Mouse (Mus musculus) kidney, adult 9 months (tissue): ENCODE measurements around the gene Smyd3.

Experiments used
- DNase-seq: peaks from one replicate; pipeline ENCODE4 v3.0.0; 2022

Smyd3 gene

DNA sequence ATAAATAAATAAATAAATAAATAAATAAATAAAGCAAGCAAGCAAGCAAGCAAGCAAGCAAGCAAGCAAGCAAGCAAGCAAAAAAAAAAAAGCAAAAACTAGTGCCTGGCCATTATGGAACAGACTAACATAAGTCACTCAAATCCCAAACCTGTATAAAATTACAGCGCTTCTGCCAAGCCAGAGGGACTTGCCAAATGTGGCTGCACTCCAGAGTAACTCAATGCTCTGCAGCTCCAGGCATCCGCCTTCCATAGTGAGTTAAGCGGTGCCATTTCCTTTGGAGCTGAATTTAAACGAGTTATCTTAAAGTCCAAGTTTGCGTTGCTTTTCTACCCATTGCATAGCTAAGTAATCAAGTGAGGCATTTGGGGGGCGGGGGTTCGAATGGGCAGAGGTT, 410.6 kb downstream of the Smyd3 start:
- DNase-seq, result no peak

DNA sequence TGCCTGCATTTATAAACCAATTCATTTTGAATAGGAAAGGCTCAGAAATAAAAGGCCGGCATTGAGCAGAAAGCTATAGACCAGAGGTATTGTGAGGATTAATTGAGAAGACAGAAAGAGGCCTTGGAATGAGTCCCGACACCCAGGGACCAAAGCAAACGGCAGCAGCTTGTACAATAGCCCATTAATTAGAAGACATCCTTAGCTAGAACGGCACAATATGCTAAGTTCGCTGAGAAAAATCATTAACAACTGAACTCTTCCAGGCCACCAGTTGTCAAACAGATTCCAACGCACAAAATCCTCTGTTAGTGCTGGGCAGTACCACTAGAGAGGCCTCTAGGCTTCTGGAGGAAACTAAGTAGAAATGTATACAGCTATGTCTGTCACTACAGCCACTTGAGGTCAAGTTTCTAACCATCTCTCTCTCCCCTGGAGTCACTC, 411.1 kb downstream of the Smyd3 start:
- DNase-seq, result no peak

DNA sequence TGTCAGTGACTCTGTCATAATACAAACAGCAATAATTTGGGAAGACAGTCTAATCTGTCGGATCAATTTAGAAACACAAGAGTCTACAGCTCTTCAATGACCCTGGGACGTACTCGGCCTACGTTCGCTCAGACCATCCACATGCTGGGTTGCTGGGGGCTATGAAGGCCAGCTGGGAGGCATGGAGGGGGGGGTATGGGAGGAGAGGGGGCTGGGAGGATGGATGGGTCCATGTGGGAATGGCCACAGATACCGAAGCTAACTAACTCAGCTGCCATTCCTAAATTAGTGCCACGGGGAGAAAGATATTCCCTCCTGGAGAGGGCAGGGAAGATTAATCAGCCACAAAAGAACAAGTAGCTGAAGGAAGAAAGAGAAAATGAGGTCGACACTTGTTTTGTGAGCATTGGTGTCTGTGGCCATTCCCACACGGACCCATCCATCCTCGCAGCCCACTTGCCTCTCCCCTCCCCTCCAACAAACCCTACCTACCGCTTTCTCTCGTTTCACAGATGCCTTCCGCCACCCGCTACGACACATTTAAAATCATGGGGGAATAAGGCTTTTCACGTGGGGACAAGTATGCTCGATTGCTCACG, 411.6 kb downstream of the Smyd3 start:
- DNase-seq, result no peak

DNA sequence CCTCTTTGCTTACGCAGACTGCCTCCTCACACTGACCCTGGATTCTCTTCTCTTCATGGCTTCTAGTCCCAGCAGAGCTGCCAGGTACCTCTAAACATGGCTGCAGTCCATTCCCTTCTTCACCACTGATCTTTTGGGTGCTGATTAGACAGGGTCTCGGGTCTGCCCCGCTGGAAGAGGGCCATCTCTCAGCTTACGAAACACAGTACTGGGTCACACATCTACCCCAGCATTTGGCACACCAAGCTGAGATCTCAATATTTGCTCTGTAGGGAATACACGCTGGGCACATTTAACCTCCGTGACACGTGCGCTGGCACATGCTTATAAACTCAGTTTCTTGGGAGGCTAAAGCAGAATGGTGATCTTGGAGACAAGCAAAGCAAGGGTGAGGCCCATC, 413.4 kb downstream of the Smyd3 start:
- no peak for DNase-seq

DNA sequence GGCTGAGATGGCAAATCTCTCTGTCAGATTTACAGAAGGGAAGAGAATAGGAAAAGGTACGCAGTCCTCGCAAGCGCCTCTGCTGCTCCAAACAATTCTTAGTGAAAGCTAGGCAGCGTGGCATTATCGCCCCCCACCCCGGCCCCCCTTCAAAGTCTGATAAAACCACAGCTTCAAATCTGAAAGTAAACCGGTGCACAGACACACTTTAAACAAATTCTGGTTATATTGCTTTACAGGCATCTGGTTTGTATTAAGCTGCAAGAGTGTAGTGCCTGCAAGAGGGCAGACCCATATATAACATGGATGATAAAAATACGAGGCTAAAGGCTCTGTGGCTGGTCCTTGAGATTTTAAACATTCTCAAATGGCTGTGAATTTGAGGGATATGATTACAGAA, 420.8 kb downstream of the Smyd3 start:
- DNase-seq, result no peak

DNA sequence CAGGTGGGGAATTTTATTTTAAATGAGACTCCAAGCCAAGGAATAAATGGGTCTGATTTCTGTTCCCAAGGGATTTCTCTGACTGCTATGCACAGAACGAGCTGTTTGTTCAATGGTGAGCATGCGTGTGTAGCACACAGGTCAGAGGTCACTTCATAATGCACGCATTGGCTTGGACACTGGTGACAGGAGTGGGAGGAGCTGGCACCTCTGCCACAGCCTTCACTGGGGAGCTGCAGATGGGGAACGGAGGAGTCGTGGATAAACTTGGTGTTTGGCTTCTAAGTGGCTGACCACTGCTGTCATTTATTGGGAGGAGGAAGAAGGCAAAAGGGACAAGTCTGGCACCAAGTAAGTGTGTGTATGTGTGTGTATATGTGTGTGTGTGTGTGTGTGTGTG, 421.5 kb downstream of the Smyd3 start:
- no peak for DNase-seq

DNA sequence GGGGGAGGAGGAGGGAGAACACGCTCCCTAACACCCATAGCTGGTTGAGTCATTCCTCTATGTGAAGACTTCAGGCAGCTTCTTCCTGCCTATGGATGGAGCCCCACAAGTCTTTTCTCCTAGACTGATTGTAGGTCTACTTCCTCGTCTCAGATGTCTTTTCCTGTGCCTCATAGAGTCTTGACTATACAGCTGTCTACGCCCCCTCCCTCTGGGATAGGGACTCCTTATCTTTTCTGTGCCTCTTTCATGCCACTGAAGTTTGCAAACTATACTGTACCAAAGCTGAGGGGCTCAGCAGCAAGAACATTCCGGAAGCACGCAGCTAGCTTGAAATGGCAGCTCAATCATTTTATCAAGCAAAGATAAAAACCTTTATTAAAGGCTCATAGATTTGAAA, 428.7 kb downstream of the Smyd3 start:
- no peak for DNase-seq

DNA sequence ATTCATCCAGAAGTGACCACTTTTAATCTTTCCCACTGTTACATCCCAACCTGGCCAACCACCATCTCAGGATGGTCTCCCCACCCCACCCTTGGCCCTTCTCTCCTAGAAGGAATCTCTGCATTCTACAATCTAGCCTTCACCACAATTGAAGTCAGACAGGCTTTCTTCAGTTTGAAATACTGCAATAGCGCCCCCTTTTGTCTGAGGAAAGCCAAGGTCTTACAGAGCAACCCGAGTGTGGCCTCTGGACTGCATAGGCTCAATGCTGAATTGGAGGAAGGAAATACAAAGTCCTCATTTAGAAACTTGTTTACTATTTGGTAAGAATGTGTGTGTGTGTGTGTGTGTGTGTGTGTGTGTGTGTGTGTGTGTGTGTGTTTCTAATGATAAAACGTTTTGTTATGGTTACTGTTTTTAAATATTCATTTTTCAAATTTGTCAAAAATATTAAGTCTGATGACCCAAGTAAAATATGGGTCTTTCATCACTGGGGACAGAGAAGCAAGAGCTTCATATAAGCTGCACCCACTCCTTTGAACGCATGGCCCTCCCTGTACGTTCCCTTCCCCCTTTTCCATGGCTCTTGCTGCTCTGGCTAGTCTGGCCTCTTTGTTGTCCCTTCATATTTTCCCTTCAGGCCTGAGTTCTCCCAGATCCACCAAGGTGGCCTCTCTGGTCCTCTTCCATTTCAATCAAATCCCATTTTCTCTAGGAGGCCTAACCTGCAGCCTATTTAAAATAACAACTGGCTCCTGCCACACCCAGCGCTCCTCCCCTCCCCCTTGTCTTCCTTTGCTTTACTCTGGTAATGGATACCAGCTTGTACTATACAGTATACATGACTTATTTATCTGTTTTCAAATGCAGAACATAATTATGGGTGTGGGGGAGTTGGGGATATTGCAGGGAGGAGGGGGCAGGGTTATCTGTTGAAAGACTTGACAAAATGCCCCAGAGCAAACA, 430.5 kb downstream of the Smyd3 start:
- peak; percentile 43 for DNase-seq

DNA sequence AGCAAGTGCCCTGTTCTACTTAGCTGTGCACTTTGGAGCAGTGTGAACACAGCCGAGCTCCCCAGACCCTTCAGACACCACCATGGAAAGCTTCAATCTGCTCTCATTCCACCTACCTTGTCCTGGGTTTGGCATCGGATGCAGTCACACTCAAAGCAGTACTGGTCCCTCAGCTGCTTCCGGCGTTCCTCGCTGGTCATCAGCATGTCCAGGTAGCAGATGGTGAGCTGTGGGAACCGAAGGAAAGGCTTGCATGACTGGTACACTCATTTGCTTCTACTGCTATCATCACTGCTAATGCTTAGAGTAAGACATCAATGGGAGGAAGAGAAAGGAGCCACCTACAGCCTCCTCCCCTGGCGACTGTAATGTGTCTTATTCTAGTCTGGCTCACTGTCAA, 431.6 kb downstream of the Smyd3 start:
- no peak for DNase-seq

DNA sequence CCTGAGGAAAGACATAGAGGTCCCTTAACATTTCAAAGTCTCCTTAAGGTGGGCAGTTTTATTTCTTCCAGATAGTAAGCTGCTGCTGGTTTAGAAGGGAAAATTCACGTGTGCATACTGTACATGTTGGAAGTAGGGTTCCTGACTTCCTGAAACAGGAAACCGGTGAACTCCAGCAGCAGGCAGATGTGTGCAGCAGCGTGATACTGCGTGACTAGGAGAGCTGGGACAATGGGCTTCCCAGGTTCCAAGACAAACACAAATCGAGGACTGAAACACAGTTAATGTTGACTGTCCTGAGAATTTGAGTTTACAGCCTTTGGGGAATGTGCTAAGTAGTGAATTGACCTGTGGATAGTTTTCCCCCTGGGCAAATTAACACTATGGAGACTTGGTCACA, 434.7 kb downstream of the Smyd3 start:
- no peak for DNase-seq

DNA sequence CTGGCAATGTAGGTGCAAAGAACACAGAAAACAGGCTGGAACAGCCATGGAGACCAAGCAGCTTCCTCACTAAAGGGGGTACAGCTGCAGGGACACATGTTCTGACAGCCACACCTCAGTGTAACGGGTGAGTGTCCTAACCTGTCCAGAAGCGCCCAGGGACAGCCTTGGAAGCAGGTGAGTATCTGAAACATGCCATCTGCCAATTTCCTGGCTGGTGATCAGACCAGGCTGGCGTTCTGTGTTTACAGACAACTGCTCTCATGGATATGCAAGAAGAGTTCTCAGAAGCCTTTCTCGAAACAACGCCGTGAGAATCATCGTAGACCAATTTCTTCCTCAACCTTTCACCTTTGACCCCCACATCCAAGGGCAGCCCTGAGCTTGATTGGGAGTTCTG, 444.0 kb downstream of the Smyd3 start:
- no peak for DNase-seq

DNA sequence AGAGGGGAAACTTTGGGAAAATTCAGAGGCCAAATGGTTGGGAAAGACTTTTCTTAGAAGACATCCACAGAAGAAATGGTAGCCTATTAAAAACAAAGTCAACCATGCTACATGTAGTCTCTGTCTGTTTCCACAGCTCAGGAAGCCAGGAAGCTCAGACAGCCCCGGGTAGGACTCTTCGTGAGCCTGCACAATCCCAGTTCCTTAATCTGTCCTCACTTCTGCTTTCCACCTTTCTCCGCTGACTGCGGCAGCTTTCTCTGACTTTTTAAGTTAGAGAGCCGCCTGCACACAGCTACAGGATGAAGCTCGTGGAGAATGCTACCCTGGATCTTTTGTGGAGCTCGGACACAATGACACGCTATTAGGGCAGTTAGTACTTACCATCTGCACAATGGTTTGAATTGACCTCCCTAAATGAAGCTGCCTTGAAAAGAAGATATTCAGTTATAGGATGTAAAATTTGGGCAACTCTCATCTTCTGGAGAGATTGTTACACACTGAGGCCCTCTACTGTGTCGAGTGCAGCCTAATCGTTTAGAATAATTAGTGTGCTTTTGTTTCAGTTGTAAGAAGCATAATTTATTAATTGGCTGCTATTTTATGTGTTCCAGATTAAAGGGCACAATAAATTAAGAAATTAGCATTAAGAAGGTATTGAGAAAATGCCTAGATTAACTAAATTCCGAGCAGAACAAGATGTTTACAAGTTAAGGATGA, 444.7 kb downstream of the Smyd3 start:
- no peak for DNase-seq

DNA sequence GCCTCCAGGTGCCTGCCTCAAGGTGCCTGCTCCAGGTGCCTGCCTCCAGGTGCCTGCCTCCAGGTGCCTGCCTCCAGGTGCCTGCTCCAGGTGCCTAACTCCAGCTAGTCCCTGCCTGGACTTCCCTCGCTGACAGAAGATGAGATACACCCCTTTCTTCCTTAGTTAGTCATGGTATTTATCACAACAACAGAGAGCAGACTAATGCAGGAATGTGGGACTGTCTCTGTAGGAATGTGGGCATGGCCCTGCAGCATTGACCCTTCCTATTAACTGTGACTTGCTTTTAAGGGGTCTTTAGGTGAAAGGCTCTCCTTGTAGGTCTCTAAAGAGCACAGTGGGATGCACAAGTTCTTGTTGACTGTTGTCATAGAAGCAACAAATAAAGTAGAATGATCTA, 445.4 kb downstream of the Smyd3 start:
- DNase-seq, result no peak

DNA sequence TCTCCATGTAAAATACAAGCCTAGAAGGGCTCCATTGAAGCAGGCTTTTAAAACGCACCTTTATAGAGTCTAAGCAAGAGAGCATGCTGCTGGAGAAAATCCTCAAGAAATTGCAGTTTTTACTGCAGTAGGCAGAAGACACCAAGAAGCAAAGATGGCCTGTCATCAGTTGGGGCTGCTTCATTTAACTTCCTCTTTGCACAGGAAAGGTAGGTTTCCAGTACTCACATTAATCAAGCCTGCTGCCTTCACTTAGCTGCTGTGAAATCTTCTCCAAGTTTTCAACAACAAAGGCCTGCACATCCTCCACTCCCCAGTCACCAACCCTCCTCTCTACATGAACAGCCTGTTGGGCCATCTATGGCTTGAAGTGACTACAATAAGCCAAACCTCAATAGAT, 448.9 kb downstream of the Smyd3 start:
- DNase-seq, result no peak

DNA sequence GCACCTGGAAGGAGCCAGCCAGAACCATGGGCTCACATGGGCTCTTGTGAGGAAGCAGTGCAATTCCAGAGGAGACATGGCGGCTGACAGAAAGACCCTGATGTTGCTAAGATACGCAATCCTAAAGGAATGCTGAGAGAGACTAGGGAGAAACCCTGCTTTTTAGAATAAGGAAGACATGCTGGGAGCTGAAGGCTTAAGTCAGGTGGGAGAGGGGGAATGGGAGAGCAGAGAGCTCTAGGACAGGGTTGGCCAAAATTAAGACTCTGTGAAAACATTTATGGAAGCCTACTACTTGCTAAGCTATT, 452.6 kb downstream of the Smyd3 start:
- DNase-seq, result no peak

DNA sequence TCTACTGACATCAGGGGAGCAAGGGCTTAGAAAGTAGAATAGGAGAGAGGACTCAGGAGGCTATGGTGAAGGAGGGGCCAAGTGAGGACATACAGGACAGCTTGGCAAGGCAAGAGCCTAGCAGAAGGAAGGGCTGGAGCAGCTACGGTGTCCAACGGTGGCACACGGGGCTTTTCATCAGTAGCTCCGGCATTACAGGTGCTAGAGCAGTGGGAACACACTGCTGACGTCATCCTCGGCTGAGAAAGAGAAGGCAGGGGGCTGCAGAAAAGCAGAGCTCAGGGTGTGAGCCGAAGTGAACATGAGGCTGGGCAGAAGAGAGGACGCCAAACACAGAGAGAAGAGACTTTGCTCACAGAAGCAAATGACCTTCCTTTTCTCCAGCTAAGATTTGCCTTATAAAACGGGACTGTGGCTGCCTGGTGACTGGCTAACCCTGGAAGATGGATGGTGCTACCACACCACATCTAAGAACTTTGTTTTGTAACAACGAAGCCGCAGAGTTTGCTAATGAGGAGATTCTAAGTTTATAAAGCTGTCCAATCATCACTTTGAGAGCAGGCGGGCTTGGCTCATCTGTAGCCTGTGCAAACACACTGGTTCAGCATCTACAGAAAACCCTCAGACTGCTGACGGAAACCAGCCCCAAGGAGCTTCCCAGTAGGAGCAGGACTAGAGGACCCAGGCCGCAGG, 453.1 kb downstream of the Smyd3 start:
- DNase-seq, result no peak

DNA sequence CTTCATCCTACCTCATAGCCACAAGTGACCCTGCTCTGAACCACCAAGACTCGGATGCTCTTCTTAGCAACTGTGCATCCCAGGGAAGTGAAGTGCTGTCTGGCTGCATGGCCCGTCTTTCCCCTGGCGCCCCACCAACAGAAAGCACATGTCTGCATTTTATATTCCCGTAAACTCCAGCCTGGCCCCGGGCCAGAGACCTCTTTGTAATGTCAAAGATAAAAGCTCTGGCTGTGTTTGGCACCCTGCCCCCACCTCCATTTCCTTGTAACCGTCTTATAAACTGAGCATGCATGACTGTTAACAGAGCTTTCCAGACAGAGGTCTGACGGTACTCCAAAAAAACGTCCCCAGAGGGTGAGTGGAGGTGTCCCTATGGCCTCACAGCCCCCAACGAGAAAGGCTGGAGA, 456.1 kb downstream of the Smyd3 start:
- DNase-seq, result peak; percentile 51

DNA sequence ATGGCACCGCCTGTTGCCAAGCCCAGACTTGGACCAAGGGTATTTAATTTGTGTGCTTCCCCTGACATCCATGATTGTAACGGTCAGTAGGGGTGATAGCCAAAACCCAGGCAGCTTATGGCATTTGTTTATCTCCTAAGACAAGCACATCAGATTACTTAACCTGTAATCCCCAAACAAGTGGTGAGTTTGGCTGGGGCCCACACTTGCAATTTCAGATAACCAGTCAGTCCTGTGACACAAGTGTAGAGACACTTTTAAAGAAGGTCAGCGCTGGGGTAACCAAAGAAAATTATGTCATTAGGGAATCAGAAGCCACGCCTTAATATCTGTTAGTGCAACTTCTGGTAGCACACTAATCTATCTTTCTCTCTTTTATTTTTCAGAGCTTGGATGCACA, 456.8 kb downstream of the Smyd3 start:
- DNase-seq, result no peak

DNA sequence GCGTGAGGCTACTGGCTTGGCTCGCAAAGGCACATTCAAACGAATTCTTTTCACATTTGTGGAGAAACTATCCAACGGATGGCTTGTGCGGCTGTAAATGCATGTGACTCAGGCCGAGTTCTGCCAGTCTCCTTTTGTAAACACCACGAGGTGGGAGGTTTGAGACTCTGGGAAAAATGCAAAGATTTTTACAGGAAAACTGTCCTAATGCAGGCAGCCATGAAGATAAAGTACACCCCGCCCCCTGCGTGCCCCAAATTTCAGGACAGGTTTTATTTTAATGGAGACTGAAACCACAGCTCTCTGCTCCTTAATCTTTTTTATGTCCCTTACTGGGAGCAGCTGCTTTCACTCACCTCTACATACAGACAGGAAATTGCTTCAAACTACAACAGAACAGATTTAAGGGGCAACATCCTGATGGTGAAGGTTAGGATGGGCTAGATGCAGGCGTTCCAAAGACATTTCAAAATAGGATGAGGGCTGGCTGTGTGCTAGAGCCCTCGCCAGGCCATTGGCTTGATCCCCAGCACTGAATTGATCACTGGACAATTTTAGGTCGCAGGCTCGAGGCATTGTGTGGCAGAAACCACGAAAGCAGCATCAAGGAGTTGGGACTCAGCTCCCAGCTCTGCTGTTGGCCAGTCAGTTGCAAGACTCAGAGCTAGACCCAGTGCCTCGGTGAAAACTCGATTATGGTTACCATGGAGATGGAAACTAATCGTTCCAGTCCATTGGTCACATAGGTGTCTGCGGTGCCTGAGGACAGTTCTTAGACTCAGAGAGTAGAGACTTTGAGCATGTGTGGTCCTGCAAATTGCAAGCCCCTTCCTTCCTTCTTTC, 457.5 kb downstream of the Smyd3 start:
- peak; percentile 24 for DNase-seq

DNA sequence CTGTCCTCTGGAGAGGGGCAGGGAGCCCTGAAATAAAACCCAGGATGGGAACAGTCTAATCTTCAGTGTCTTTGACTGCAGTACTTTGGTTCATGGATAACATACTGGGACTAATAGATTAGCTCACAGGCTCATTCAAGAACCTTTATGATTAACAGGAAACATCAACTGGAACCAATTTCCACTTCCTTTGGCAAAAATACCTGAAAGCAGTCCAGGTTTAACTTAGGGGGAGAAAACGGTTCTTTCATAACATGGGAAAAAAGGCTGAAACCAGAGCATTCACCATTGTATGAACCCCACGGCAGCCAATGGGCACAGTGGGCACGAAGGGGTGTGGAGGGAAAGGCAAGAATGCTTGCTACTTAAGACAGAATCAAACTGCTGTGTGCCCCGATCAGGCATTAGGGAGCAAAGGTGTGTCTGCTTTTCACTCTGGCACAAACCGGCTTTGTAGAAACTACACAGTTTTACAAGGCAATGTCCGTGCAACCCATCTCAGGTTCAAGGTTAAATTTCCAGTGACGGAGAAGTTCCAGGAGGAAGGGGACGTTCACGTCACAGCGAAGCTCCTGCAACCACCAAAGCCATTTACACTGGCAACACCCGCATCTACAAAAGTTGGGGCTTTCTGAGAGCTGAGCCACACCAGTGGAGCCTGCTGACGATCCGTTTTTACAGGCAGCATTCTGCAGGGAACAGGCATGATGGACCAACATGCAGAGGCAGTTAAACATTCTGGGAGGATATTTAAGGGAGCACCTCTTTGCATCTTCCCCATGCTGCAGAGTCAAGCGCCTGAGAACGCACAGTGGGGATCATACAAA, 458.3 kb downstream of the Smyd3 start:
- peak; percentile 16 for DNase-seq

DNA sequence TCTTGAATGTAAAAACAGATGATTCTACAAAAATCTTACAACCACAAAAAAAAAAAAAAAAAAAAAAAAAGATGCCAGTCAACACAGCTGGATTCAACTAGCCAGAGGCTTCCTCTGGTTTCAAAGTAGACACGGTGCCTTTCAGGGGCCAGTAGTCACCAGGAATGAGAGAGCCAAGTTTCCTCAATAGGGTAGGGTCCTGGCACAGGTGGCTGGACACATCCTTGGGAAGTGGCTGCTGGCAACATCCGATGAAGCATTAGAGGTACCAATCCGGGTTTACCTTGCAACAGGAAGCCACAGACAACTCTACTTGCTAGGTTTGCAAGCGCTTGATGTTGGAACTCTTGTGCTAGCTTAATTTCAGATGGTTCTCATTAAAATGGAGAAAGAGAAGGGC, 459.2 kb downstream of the Smyd3 start:
- no peak for DNase-seq

DNA sequence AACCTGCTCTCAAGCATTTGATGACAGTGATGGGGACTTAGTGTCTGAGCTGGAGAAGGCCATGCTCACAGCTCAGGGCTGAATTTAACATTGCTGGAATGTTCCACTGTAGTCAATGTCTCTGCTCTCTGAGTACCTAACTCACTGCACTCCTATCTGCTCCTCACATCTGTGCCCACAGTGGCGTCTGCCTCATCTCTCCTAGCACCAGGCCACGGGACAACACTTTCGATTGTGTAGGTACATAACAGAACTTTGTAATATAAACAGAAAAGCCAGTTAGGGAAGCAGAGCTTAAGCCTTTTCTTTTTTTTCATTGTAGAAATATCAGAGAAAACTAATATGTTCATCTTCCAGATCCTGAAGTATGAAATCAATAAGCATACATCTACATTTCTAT, 462.1 kb downstream of the Smyd3 start:
- DNase-seq, result no peak
